Mouse (Mus musculus): Measurements from ENCODE around the gene 1600014C23Rik. TPM values are rescaled to one million over a fixed set of nuclear protein-coding genes. Genes with fewer than 3 reads are reported as not detected.

The 1600014C23Rik gene
- polyA plus RNA-seq, 1 experiment from 2014 or later, result 0.80 TPM

DNA sequence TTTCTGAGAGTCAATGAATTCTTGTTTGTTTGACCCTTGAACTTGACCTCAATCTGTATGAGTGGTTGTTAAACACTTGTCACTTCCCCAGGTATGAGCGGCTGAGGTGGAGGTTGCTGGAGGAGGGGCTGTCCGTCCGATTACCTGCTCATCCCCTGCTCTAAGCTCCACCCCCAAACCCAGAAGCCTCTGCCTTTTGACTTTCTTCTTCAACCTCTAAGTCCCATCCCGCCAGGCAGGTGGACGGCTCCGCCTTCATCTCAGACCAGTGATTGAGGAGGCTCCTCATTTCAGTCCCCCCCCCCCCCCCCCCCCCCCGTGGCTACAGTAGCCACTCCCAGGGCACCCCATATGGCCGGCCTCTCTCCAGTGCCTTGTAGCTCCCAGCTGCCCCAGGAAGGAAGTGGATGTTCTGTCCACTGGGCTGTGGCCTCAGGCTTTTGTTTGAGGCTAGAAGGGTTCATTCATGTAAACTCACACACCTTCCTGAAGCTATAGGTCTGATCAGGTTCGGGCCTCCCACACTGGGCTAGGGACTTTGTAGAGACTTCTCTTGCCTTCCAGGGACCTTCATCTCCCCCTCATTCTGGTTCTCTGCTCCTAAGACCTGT, 34.0 kb upstream of the 1600014C23Rik start:
- Histone ChIP-seq H3K27ac (ENCODE audit: low read depth, low read length) (peak overlapping the region; percentile 82; the same call in 1 of the 2 replicates), H3K9me3 (replicated peaks; ENCODE audit: control insufficient read depth, low read length) (no peaks in the 10 kb centered on the region), H3K4me1 (ENCODE audit: control insufficient read depth, insufficient read depth, low read length) (peaks cover 23% of the 10 kb centered on the region), H3K27me3 (ENCODE audit: control insufficient read depth, insufficient read depth, low read length) (no peaks in the 10 kb centered on the region), H3K9ac (ENCODE audit: low read depth, low read length) (no peak overlapping the region), H3K36me3 (ENCODE audit: control insufficient read depth, insufficient read depth, low read length) (no peaks in the 10 kb centered on the region), H3K4me2 (peak overlapping the region; percentile 45), H3K4me3 (ENCODE audit: low read depth, low read length) (no peak overlapping the region)
- 40% methylated on average over 8 of the region's 9 CpGs for WGBS (ENCODE audit: insufficient replicate concordance)
- ATAC-seq (replicated peaks; ENCODE audit: insufficient number of reproducible peaks, low FRiP score, low TSS enrichment), result no peak

GRCm38 (mm10) chr17:45766735-45767535, 33.3 kb upstream of the 1600014C23Rik start:
- Histone ChIP-seq H3K9ac (ENCODE audit: low read depth, low read length) (peak overlapping the region; percentile 52), H3K4me3 (ENCODE audit: low read depth, low read length) (no peak overlapping the region), H3K4me1 (ENCODE audit: control insufficient read depth, insufficient read depth, low read length) (peaks cover 20% of the 10 kb centered on the region), H3K27me3 (ENCODE audit: control insufficient read depth, insufficient read depth, low read length) (no peaks in the 10 kb centered on the region), H3K36me3 (ENCODE audit: control insufficient read depth, insufficient read depth, low read length) (no peaks in the 10 kb centered on the region), H3K9me3 (replicated peaks; ENCODE audit: control insufficient read depth, low read length) (no peaks in the 10 kb centered on the region), H3K27ac (ENCODE audit: low read depth, low read length) (peak overlapping the region; percentile 82), H3K4me2 (peak overlapping the region; percentile 45)
- 13% methylated on average over 12 of the region's 12 CpGs for WGBS (ENCODE audit: insufficient replicate concordance)
- ATAC-seq (replicated peaks; ENCODE audit: insufficient number of reproducible peaks, low FRiP score, low TSS enrichment), result peak; percentile 91

DNA sequence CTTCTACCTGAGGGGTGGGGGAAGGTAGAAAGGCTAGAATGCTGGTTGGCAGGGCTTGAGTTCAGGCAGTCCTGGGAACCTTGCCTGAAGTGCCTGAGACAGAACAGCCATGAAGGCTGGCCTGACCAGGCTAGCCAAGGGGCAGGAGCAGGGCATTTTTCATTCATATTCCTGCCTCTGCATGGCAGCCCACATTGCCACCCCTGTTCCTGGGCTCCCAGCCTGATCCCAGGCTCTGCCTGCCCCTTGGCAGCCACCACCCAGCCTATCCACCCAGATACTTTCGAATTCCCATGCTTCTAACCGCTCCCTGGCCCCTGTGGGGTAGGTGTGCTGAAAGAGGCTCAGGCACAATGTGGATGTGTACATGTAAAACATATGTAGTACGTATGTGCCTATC, 32.3 kb upstream of the 1600014C23Rik start:
- peaks cover 20% of the 10 kb centered on the region for H3K4me1 ChIP-seq (ENCODE audit: control insufficient read depth, insufficient read depth, low read length)
- H3K9me3 ChIP-seq (replicated peaks; ENCODE audit: control insufficient read depth, low read length), result no peaks in the 10 kb centered on the region
- H3K4me3 ChIP-seq (ENCODE audit: low read depth, low read length), result no peak overlapping the region
- H3K4me2 ChIP-seq, result no peak overlapping the region
- no peaks in the 10 kb centered on the region for H3K36me3 ChIP-seq (ENCODE audit: control insufficient read depth, insufficient read depth, low read length)
- peak overlapping the region; percentile 82; the same call in 1 of the 2 replicates for H3K27ac ChIP-seq (ENCODE audit: low read depth, low read length)
- ATAC-seq (replicated peaks; ENCODE audit: insufficient number of reproducible peaks, low FRiP score, low TSS enrichment), result no peak
- H3K27me3 ChIP-seq (ENCODE audit: control insufficient read depth, insufficient read depth, low read length), result no peaks in the 10 kb centered on the region
- no peak overlapping the region for H3K9ac ChIP-seq (ENCODE audit: low read depth, low read length)
- 85% methylated on average over 3 of the region's 3 CpGs for WGBS (ENCODE audit: insufficient replicate concordance)

GRCm38 (mm10) chr17:45763188-45763587, 29.5 kb upstream of the 1600014C23Rik start:
- H3K36me3 ChIP-seq (ENCODE audit: control insufficient read depth, insufficient read depth, low read length), result no peaks in the 10 kb centered on the region
- peaks cover 20% of the 10 kb centered on the region for H3K4me1 ChIP-seq (ENCODE audit: control insufficient read depth, insufficient read depth, low read length)
- H3K9me3 ChIP-seq (replicated peaks; ENCODE audit: control insufficient read depth, low read length), result no peaks in the 10 kb centered on the region
- 80% methylated on average over 8 of the region's 8 CpGs for WGBS (ENCODE audit: insufficient replicate concordance)
- no peak overlapping the region for H3K4me2 ChIP-seq
- no peak overlapping the region for H3K27ac ChIP-seq (ENCODE audit: low read depth, low read length)
- no peak for ATAC-seq (replicated peaks; ENCODE audit: insufficient number of reproducible peaks, low FRiP score, low TSS enrichment)
- H3K9ac ChIP-seq (ENCODE audit: low read depth, low read length), result no peak overlapping the region
- H3K27me3 ChIP-seq (ENCODE audit: control insufficient read depth, insufficient read depth, low read length), result no peaks in the 10 kb centered on the region; the same call in 1 of the 2 replicates
- no peak overlapping the region for H3K4me3 ChIP-seq (ENCODE audit: low read depth, low read length)

GRCm38 (mm10) chr17:45761902-45762301, 28.3 kb upstream of the 1600014C23Rik start:
- Histone ChIP-seq H3K36me3 (ENCODE audit: control insufficient read depth, insufficient read depth, low read length) (no peaks in the 10 kb centered on the region), H3K27me3 (ENCODE audit: control insufficient read depth, insufficient read depth, low read length) (no peaks in the 10 kb centered on the region; the same call in 1 of the 2 replicates), H3K4me3 (ENCODE audit: low read depth, low read length) (no peak overlapping the region), H3K9me3 (replicated peaks; ENCODE audit: control insufficient read depth, low read length) (no peaks in the 10 kb centered on the region), H3K27ac (ENCODE audit: low read depth, low read length) (no peak overlapping the region), H3K9ac (ENCODE audit: low read depth, low read length) (no peak overlapping the region), H3K4me1 (ENCODE audit: control insufficient read depth, insufficient read depth, low read length) (peaks cover 9% of the 10 kb centered on the region), H3K4me2 (no peak overlapping the region)
- 76% methylated on average over 3 of the region's 3 CpGs for WGBS (ENCODE audit: insufficient replicate concordance)
- no peak for ATAC-seq (replicated peaks; ENCODE audit: insufficient number of reproducible peaks, low FRiP score, low TSS enrichment)

GRCm38 (mm10) chr17:45760965-45761645, 27.5 kb upstream of the 1600014C23Rik start:
- WGBS (ENCODE audit: insufficient replicate concordance), result 49% methylated on average over 10 of the region's 10 CpGs
- no peaks in the 10 kb centered on the region for H3K9me3 ChIP-seq (replicated peaks; ENCODE audit: control insufficient read depth, low read length)
- H3K36me3 ChIP-seq (ENCODE audit: control insufficient read depth, insufficient read depth, low read length), result no peaks in the 10 kb centered on the region
- H3K9ac ChIP-seq (ENCODE audit: low read depth, low read length), result no peak overlapping the region
- H3K4me1 ChIP-seq (ENCODE audit: control insufficient read depth, insufficient read depth, low read length), result peaks cover under 1% of the 10 kb centered on the region; the same call in 1 of the 2 replicates
- no peak overlapping the region for H3K27ac ChIP-seq (ENCODE audit: low read depth, low read length)
- no peak overlapping the region for H3K4me3 ChIP-seq (ENCODE audit: low read depth, low read length)
- no peak overlapping the region for H3K4me2 ChIP-seq
- ATAC-seq (replicated peaks; ENCODE audit: insufficient number of reproducible peaks, low FRiP score, low TSS enrichment), result no peak
- H3K27me3 ChIP-seq (ENCODE audit: control insufficient read depth, insufficient read depth, low read length), result no peaks in the 10 kb centered on the region; the same call in 1 of the 2 replicates

DNA sequence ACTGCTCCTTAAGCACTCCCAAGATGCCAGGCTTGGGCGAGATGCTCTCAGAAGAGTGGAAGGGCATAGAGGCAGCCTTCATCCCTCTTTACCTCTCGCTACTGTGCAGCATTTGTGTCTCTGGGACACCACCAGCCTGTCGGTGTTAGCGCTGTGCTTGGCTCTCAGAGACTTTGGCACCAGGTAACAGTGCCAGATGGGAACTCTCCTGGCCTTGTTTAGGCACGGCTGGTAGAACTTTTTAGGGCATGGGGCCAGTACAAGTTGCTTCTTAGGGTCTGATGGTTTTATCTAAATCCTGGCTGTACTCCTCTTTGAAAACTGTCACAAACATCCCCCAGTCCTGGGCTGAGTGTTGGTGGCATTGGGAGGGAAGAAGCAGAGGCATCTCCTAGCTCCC, 26.1 kb upstream of the 1600014C23Rik start:
- H3K9ac ChIP-seq (ENCODE audit: low read depth, low read length), result no peak overlapping the region
- H3K27ac ChIP-seq (ENCODE audit: low read depth, low read length), result no peak overlapping the region
- no peaks in the 10 kb centered on the region; the same call in 1 of the 2 replicates for H3K27me3 ChIP-seq (ENCODE audit: control insufficient read depth, insufficient read depth, low read length)
- H3K4me1 ChIP-seq (ENCODE audit: control insufficient read depth, insufficient read depth, low read length), result no peaks in the 10 kb centered on the region
- no peak overlapping the region for H3K4me3 ChIP-seq (ENCODE audit: low read depth, low read length)
- no peaks in the 10 kb centered on the region for H3K36me3 ChIP-seq (ENCODE audit: control insufficient read depth, insufficient read depth, low read length)
- no peaks in the 10 kb centered on the region for H3K9me3 ChIP-seq (replicated peaks; ENCODE audit: control insufficient read depth, low read length)
- no peak overlapping the region for H3K4me2 ChIP-seq
- ATAC-seq (replicated peaks; ENCODE audit: insufficient number of reproducible peaks, low FRiP score, low TSS enrichment), result no peak
- WGBS (ENCODE audit: insufficient replicate concordance), result 80% methylated on average over 5 of the region's 5 CpGs

GRCm38 (mm10) chr17:45758808-45759207, 25.2 kb upstream of the 1600014C23Rik start:
- whole genome bisulfite sequencing (ENCODE audit: insufficient replicate concordance), result 65% methylated on average over 7 of the region's 7 CpGs

More at GRCm38 (mm10) chr17:45758808-45759207, 25.2 kb upstream of the 1600014C23Rik start:
- Histone ChIP-seq H3K4me2 (no peak overlapping the region), H3K4me3 (ENCODE audit: low read depth, low read length) (no peak overlapping the region), H3K9ac (ENCODE audit: low read depth, low read length) (no peak overlapping the region), H3K9me3 (replicated peaks; ENCODE audit: control insufficient read depth, low read length) (no peaks in the 10 kb centered on the region), H3K36me3 (ENCODE audit: control insufficient read depth, insufficient read depth, low read length) (no peaks in the 10 kb centered on the region), H3K27me3 (ENCODE audit: control insufficient read depth, insufficient read depth, low read length) (no peaks in the 10 kb centered on the region; the same call in 1 of the 2 replicates), H3K27ac (ENCODE audit: low read depth, low read length) (no peak overlapping the region), H3K4me1 (ENCODE audit: control insufficient read depth, insufficient read depth, low read length) (no peaks in the 10 kb centered on the region)
- no peak for ATAC-seq (replicated peaks; ENCODE audit: insufficient number of reproducible peaks, low FRiP score, low TSS enrichment)

Data from heart, embryonic 11.5 days (tissue).